Mouse (Mus musculus) brain, embryonic 14.5 days (tissue): ENCODE results near the gene Sema3g.

Experiments
- CTCF ChIP-seq: fragments of 200-500 bp; IDR thresholded peaks from 2 replicates; pipeline ENCODE4 v1.5.1; 2012; ENCODE audit warnings: inconsistent platforms, mild to moderate bottlenecking, moderate library complexity, borderline replicate concordance; ENCODE audit not compliant: insufficient read depth, insufficient read length; ENCODE audit errors: extremely low read depth
- POLR2A ChIP-seq: fragments of 200-500 bp; IDR thresholded peaks from 2 replicates; pipeline ENCODE4 v1.6.1; 2012; ENCODE audit warnings: mild to moderate bottlenecking, inconsistent platforms, borderline replicate concordance; ENCODE audit not compliant: poor library complexity, insufficient read depth, insufficient read length, severe bottlenecking; ENCODE audit errors: extremely low read depth

- no peak for TF ChIP-seq CTCF
- no peak for TF ChIP-seq POLR2A
Measured at GRCm38 (mm10) chr14:31258476-31259050, 40.9 kb downstream of the Sema3g start.
